Mouse (Mus musculus) heart, postnatal 0 days (tissue): ENCODE measurements around the gene Galntl6.

Source experiments
- CTCF ChIP-seq: IDR thresholded peaks from 2 replicates; pipeline ENCODE4 v1.5.1; 2016; ENCODE audit warnings: antibody characterized with exemption, control low read depth, low read depth
- EP300 ChIP-seq: IDR thresholded peaks from 2 replicates; pipeline ENCODE4 v1.6.1; 2016; ENCODE audit warnings: antibody characterized with exemption, low read depth

- TF ChIP-seq EP300 (no peak), CTCF (no peak)
These were observed 1179.6 kb downstream of the Galntl6 start for GRCm38 (mm10) chr8:57732795-57733194.
